Mouse (Mus musculus) splenic B cell, adult 2 months (primary cell): ENCODE measurements around the gene Gigyf2.

ENCODE experiments used
- DNase-seq: peaks from one replicate; pipeline ENCODE4 v3.0.0-alpha.2; 2011; ENCODE audit warnings: low read depth, low spot score
- H3K27me3 ChIP-seq: 2 replicates; pipeline ENCODE4 v1.6.1; 2012; ENCODE audit warnings: mild to moderate bottlenecking, low read length, moderate library complexity, mixed read lengths; ENCODE audit not compliant: control insufficient read depth, poor library complexity, insufficient read depth, severe bottlenecking
- H3K36me3 ChIP-seq: 2 replicates; pipeline ENCODE4 v1.6.1; 2012; ENCODE audit warnings: mild to moderate bottlenecking, low read length, moderate library complexity, mixed read lengths; ENCODE audit not compliant: control insufficient read depth, poor library complexity, insufficient read depth, severe bottlenecking

Gigyf2 gene

GRCm38 (mm10) chr1:87326742-87327163, at the start of gene Gigyf2:
Gene Gigyf2, plus strand, starts transcription at chr1:87326998.
- Histone ChIP-seq H3K36me3 (no peaks in the 10 kb centered on the region), H3K27me3 (no peaks in the 10 kb centered on the region)
- DNase-seq = peak; percentile 97

DNA sequence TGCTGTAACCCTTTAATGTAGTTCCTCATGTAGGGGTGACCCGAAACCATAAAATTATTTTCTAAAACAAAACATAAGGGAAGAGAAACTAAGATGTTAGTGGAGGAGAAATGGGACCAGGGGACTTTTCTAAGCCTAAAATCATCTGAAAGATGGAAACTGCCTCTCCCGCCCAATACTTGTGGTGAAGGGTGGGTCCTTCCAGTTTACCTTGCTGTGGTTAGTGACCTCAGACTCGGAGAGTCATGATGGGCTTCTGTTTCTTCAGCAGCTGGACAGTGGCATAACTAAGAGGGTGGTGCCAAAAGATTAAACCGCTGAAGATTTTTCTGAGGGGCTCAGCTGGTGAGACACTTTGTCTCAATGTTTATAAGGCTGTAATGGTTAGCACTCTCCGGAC, 46.5 kb upstream of the Gigyf2 start:
- Histone ChIP-seq H3K27me3 (no peaks in the 10 kb centered on the region; the same call in 1 of the 2 replicates), H3K36me3 (no peaks in the 10 kb centered on the region)
- no peak for DNase-seq

GRCm38 (mm10) chr1:87281599-87282412, 45.0 kb upstream of the Gigyf2 start:
- Histone ChIP-seq H3K27me3 (no peaks in the 10 kb centered on the region; the same call in 1 of the 2 replicates), H3K36me3 (no peaks in the 10 kb centered on the region)
- DNase-seq = no peak

DNA sequence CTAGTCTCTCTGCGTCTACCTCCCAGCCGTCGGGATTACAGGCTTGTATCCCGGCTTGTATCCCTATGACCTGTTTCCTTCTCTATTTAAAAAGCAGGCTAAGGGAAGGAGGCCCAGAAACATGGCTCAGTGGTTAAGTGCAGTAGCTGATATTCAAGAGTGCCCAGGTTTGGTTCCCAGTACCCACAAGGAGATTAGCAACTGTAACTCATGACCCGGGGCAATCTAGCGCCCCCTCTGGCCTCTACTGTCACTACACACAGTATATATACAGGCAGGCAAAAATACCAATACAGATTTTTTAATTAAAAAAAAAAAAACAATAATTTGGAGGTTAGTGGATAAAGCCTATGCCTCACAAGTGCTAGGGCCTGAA, 44.4 kb upstream of the Gigyf2 start:
- H3K27me3 ChIP-seq = no peaks in the 10 kb centered on the region; the same call in 1 of the 2 replicates
- DNase-seq = no peak

GRCm38 (mm10) chr1:87283410-87283960, 43.3 kb upstream of the Gigyf2 start:
- Histone ChIP-seq H3K36me3 (no peaks in the 10 kb centered on the region), H3K27me3 (no peaks in the 10 kb centered on the region; the same call in 1 of the 2 replicates)
- DNase-seq = no peak

More for the DNA sequence above, 44.4 kb upstream of the Gigyf2 start:
- no peaks in the 10 kb centered on the region for H3K36me3 ChIP-seq

DNA sequence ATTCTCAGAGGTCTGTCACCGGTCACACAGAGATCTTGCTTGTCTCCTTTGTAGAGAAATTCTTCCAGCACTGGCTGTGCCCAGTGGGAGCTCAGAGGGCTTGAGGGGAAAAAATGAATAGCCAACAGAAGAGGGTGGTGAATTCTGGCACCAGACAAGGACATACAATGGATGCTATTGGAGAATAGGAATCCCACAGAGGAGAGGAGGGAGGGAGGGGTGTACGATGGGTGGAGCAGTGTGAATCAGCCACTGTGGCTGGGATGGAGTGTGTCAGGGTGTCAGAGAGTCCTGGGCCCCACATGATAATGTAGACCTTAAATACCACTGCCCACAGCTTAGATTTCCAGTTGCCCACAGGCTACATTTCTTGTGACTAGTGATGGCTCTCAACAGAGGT, 39.7 kb upstream of the Gigyf2 start:
- Histone ChIP-seq H3K36me3 (no peaks in the 10 kb centered on the region), H3K27me3 (no peaks in the 10 kb centered on the region; the same call in 1 of the 2 replicates)
- DNase-seq = no peak

DNA sequence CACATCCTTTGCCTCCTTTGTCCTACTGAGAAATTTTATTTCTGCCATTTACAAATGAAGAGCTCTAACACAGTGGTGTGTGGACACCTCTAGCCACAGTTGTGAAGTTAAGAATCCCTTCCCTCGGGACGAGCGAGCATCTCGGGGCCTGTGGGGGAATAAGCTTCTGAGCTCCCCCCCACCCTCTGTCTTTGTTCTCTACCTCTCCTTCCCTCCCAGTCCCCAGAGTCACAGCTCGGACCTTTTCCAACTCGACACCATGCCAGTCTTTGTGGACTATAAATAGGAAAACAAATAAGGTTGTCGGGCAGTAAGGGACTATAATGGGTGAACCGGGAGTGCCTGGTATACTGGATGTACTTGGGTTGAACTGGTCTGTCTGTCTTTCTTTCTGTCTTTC, 35.4 kb upstream of the Gigyf2 start:
- Histone ChIP-seq H3K27me3 (no peaks in the 10 kb centered on the region), H3K36me3 (no peaks in the 10 kb centered on the region)
- no peak for DNase-seq

GRCm38 (mm10) chr1:87292420-87293190, 34.2 kb upstream of the Gigyf2 start:
- no peak for DNase-seq
- no peaks in the 10 kb centered on the region for H3K36me3 ChIP-seq
- no peaks in the 10 kb centered on the region for H3K27me3 ChIP-seq

- no peaks in the 10 kb centered on the region for H3K36me3 ChIP-seq
- no peaks in the 10 kb centered on the region for H3K27me3 ChIP-seq
- no peak for DNase-seq
Measured at GRCm38 (mm10) chr1:87294063-87294710, 32.6 kb upstream of the Gigyf2 start.

DNA sequence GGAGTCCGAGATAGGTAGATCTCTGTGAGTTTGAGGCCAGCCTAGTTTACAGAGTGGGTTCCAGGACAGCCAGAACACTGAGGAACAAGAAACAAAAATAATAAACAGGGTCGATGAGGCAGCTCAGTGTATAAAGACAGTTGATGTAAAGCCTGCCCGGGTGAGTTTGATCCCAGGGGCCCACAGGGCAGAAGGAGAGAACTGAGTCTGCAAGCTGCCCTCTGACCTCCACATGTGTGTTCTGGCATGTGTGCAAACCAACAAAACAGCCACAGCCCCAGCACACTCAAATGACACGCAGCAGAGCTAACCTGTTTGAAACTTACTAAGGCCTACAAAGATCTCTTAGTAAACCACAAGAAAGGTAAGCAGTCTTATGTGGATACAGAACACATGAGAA, 31.8 kb upstream of the Gigyf2 start:
- no peak for DNase-seq
- Histone ChIP-seq H3K27me3 (no peaks in the 10 kb centered on the region), H3K36me3 (no peaks in the 10 kb centered on the region)

- Histone ChIP-seq H3K36me3 (no peaks in the 10 kb centered on the region), H3K27me3 (no peaks in the 10 kb centered on the region)
- no peak for DNase-seq
Measured at GRCm38 (mm10) chr1:87297346-87297925, 29.4 kb upstream of the Gigyf2 start.

GRCm38 (mm10) chr1:87300360-87301286, 26.2 kb upstream of the Gigyf2 start:
- H3K36me3 ChIP-seq = no peaks in the 10 kb centered on the region
- H3K27me3 ChIP-seq = no peaks in the 10 kb centered on the region
- DNase-seq = no peak

- DNase-seq = no peak
- H3K27me3 ChIP-seq = no peaks in the 10 kb centered on the region
Measured at GRCm38 (mm10) chr1:87301971-87302370, 24.8 kb upstream of the Gigyf2 start.

More at GRCm38 (mm10) chr1:87301971-87302370, 24.8 kb upstream of the Gigyf2 start:
- H3K36me3 ChIP-seq = no peaks in the 10 kb centered on the region
